Mouse (Mus musculus): Measurements from ENCODE around the gene Itgb2. TPM values are rescaled to one million over a fixed set of nuclear protein-coding genes. Genes with fewer than 3 reads are reported as not detected.

The Itgb2 gene
- polyA plus RNA-seq, 1 experiment from 2014 or later = 3.8 TPM

Other genes with a start within 250 kb of the Itgb2 start
- gene Adarb1, start 112.0 kb upstream of the Itgb2 start, polyA plus RNA-seq (2015; fragmentation: Nextera tagmentation; extraction: Ambion mirVana) = 2.7 and 3.0 TPM in 2 replicates
- gene Fam207a, start 14.5 kb upstream of the Itgb2 start, polyA plus RNA-seq (2015; fragmentation: Nextera tagmentation; extraction: Ambion mirVana) = 39.0 and 43.8 TPM in 2 replicates
- gene Pttg1ip, start 51.5 kb downstream of the Itgb2 start, polyA plus RNA-seq (2015; fragmentation: Nextera tagmentation; extraction: Ambion mirVana) = 177 and 181 TPM in 2 replicates
- 330 and 356 TPM in 2 replicates for gene Sumo3, start 75.8 kb downstream of the Itgb2 start, polyA plus RNA-seq (2015; fragmentation: Nextera tagmentation; extraction: Ambion mirVana)
- gene Gm49325, start 75.9 kb downstream of the Itgb2 start, polyA plus RNA-seq (2015; fragmentation: Nextera tagmentation; extraction: Ambion mirVana) = 1.9 TPM in 1 of 2 replicates, not detected in the other
- gene Ube2g2, start 92.0 kb downstream of the Itgb2 start, polyA plus RNA-seq (2015; fragmentation: Nextera tagmentation; extraction: Ambion mirVana) = 61.5 and 68.6 TPM in 2 replicates
- 0.48 and 0.51 TPM in 2 replicates for gene Tspear, start 156.3 kb downstream of the Itgb2 start, polyA plus RNA-seq (2015; fragmentation: Nextera tagmentation; extraction: Ambion mirVana)
- gene Gm19402, start 160.5 kb downstream of the Itgb2 start, polyA plus RNA-seq (2015; fragmentation: Nextera tagmentation; extraction: Ambion mirVana) = not detected in 2 replicates
- gene Gm9508, start 167.0 kb downstream of the Itgb2 start, polyA plus RNA-seq (2015; fragmentation: Nextera tagmentation; extraction: Ambion mirVana) = not detected in 2 replicates
- gene Gm10272, start 176.4 kb downstream of the Itgb2 start, polyA plus RNA-seq (2015; fragmentation: Nextera tagmentation; extraction: Ambion mirVana) = not detected in 2 replicates
- not detected in 2 replicates for gene Gm10024, start 181.2 kb downstream of the Itgb2 start, polyA plus RNA-seq (2015; fragmentation: Nextera tagmentation; extraction: Ambion mirVana)
- not detected in 2 replicates for gene Gm10142, start 185.6 kb downstream of the Itgb2 start, polyA plus RNA-seq (2015; fragmentation: Nextera tagmentation; extraction: Ambion mirVana)
- gene Krtap12-1, start 190.3 kb downstream of the Itgb2 start, polyA plus RNA-seq (2015; fragmentation: Nextera tagmentation; extraction: Ambion mirVana) = not detected in 2 replicates
- not detected in 2 replicates for gene Gm10100, start 196.2 kb downstream of the Itgb2 start, polyA plus RNA-seq (2015; fragmentation: Nextera tagmentation; extraction: Ambion mirVana)
- not detected in 2 replicates for gene Gm18596, start 212.4 kb downstream of the Itgb2 start, polyA plus RNA-seq (2015; fragmentation: Nextera tagmentation; extraction: Ambion mirVana)
- not detected in 2 replicates for gene Gm9736, start 221.1 kb downstream of the Itgb2 start, polyA plus RNA-seq (2015; fragmentation: Nextera tagmentation; extraction: Ambion mirVana)
- not detected in 2 replicates for gene Gm3233, start 229.4 kb downstream of the Itgb2 start, polyA plus RNA-seq (2015; fragmentation: Nextera tagmentation; extraction: Ambion mirVana)
- not detected in 2 replicates for gene Gm3238, start 241.1 kb downstream of the Itgb2 start, polyA plus RNA-seq (2015; fragmentation: Nextera tagmentation; extraction: Ambion mirVana)
- gene Gm7138, start 246.7 kb downstream of the Itgb2 start, polyA plus RNA-seq (2015; fragmentation: Nextera tagmentation; extraction: Ambion mirVana) = not detected in 2 replicates

All from intestine, embryonic 16.5 days (tissue).